ENCODE assay signal across 9 mouse cellular contexts in the genomic region with DNA sequence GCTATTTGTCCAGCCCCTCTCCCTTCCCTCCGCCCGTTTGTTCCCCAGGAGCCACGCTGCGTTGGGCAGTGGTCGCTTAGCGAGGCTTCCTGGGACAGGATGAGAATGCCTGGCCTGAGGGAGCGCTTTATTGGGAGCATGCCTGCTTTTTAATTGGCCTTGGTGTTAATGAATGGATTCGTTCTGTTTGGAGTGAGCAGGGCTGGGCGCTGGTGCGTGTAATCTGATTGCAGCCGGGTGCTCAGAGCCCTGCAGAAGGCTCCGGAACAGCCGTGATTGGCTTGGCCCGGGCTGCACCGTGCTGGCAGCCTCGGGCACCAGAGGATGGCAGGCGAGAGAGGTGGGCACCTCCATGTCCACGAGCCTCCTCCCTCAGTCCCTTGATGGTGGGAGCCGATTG.
DNase-seq lines count a peak whose midpoint lies in the region; ATAC-seq lines count a peak whose summit lies in the region.
"Had no signal": no experiment of that assay in that cellular context is flagged by ENCODE, and none has a peak within 500 bp of the region (broad histone marks: within the 10 kb centered on the region; RNA-seq: fewer than 3 reads in every experiment).

No protein-coding gene starts in this region.

- peaks cover 39% of the 10 kb centered on the region for H3K4me1 ChIP-seq in forebrain, embryonic 14.5 days (ENCODE audit: control insufficient read depth, insufficient read depth, low read length)
- H3K4me1 ChIP-seq in kidney, embryonic 16.5 days (ENCODE audit: insufficient read depth, low read length), result peaks cover 31% of the 10 kb centered on the region
- H3K4me1 ChIP-seq in limb, embryonic 11.5 days (ENCODE audit: control insufficient read depth, insufficient read depth, low read length), result peaks cover 23% of the 10 kb centered on the region
- no peaks in the 10 kb centered on the region for H3K4me1 ChIP-seq in liver, embryonic 12.5 days

- H3K36me3 ChIP-seq in forebrain, embryonic 14.5 days (ENCODE audit: control insufficient read depth, insufficient read depth, low read length), result no peaks in the 10 kb centered on the region
- no peaks in the 10 kb centered on the region for H3K36me3 ChIP-seq in kidney, embryonic 16.5 days (ENCODE audit: insufficient read depth, low read length)
- no peaks in the 10 kb centered on the region for H3K36me3 ChIP-seq in limb, embryonic 11.5 days (ENCODE audit: control insufficient read depth, insufficient read depth, low read length)
- H3K36me3 ChIP-seq in liver, embryonic 12.5 days, result no peaks in the 10 kb centered on the region

- H3K9me3 ChIP-seq in forebrain, embryonic 14.5 days (replicated peaks; ENCODE audit: control insufficient read depth, low read length), result no peaks in the 10 kb centered on the region
- H3K9me3 ChIP-seq in kidney, embryonic 16.5 days (ENCODE audit: low read length), result no peaks in the 10 kb centered on the region
- H3K9me3 ChIP-seq in limb, embryonic 11.5 days (ENCODE audit: control insufficient read depth, low read length), result no peaks in the 10 kb centered on the region
- 0 out of 2 replicates have a peak, but pooled peaks cover 4% of the 10 kb centered on the region for H3K9me3 ChIP-seq in liver, embryonic 12.5 days (replicated peaks)

- WGBS in forebrain, embryonic 14.5 days, result under 1% methylated on average over 19 of the region's 19 CpGs
- WGBS in kidney, embryonic 16.5 days, result 2% methylated on average over 19 of the region's 19 CpGs
- WGBS in limb, embryonic 11.5 days, result 3% methylated on average over 19 of the region's 19 CpGs
- WGBS in liver, embryonic 12.5 days (ENCODE audit: insufficient replicate concordance), result 23% methylated on average over 19 of the region's 19 CpGs

- H3K4me3 ChIP-seq in forebrain, embryonic 14.5 days (ENCODE audit: low read depth, low read length), result no peak overlapping the region
- H3K4me3 ChIP-seq in kidney, embryonic 16.5 days (ENCODE audit: low read length), result no peak overlapping the region
- H3K4me3 ChIP-seq in limb, embryonic 11.5 days (ENCODE audit: low read depth, low read length), result no peak overlapping the region
- H3K4me3 ChIP-seq in liver, embryonic 12.5 days, result no peak overlapping the region

- peak; percentile 20 for DNase-seq in gastrocnemius, postnatal 14 days
- no peak for DNase-seq in gastrocnemius, postnatal 10 days
- DNase-seq in forebrain, embryonic 14.5 days (ENCODE audit: low spot score), result peak; percentile 96
- peak; percentile 57 for DNase-seq in limb, embryonic 11.5 days (ENCODE audit: low spot score)
- peak; percentile 48 for DNase-seq in right cerebral cortex, postnatal 14 days

- intact Hi-C loops in gastrocnemius, postnatal 14 days (cut with DNase I; ENCODE audit: low total_unique reads), result no loop called here

- no peaks in the 10 kb centered on the region for H3K27me3 ChIP-seq in forebrain, embryonic 14.5 days (replicated peaks; ENCODE audit: control insufficient read depth, insufficient read depth, low read length)
- no peaks in the 10 kb centered on the region for H3K27me3 ChIP-seq in kidney, embryonic 16.5 days (ENCODE audit: insufficient read depth, low read length)
- no peaks in the 10 kb centered on the region for H3K27me3 ChIP-seq in limb, embryonic 11.5 days (ENCODE audit: control insufficient read depth, insufficient read depth, low read length)
- H3K27me3 ChIP-seq in liver, embryonic 12.5 days (replicated peaks), result 0 out of 2 replicates have a peak, but pooled peaks cover 6% of the 10 kb centered on the region

- H3K4me2 ChIP-seq in forebrain, embryonic 14.5 days (ENCODE audit: low read length), result peak overlapping the region; percentile 18
- H3K4me2 ChIP-seq in kidney, embryonic 16.5 days (replicated peaks; ENCODE audit: low read depth, low read length), result peak overlapping the region; percentile 25
- peak overlapping the region; percentile 20; the same call in 1 of the 2 replicates for H3K4me2 ChIP-seq in limb, embryonic 11.5 days (ENCODE audit: low read depth, severe bottlenecking)
- H3K4me2 ChIP-seq in liver, embryonic 12.5 days, result no peak overlapping the region

- H3K9ac ChIP-seq in forebrain, embryonic 14.5 days (ENCODE audit: low read length), result peak overlapping the region; percentile 36; the same call in 1 of the 2 replicates
- no peak overlapping the region for H3K9ac ChIP-seq in kidney, embryonic 16.5 days (replicated peaks; ENCODE audit: low read length)
- H3K9ac ChIP-seq in limb, embryonic 11.5 days (ENCODE audit: low read length), result no peak overlapping the region
- no peak overlapping the region for H3K9ac ChIP-seq in liver, embryonic 12.5 days

- H3K27ac ChIP-seq in forebrain, embryonic 14.5 days (ENCODE audit: low read depth, low read length), result peak overlapping the region; percentile 80
- 0 out of 2 replicates have a peak overlapping the region, but pooled peaks have one; percentile 46 for H3K27ac ChIP-seq in kidney, embryonic 16.5 days (ENCODE audit: low read length)
- H3K27ac ChIP-seq in limb, embryonic 11.5 days (replicated peaks; ENCODE audit: low read depth, low read length), result no peak overlapping the region
- no peak overlapping the region for H3K27ac ChIP-seq in liver, embryonic 12.5 days
- H3K27ac ChIP-seq: macrophage had no signal

- peak; percentile 97 for ATAC-seq in forebrain, embryonic 14.5 days
- ATAC-seq in kidney, embryonic 16.5 days (ENCODE audit: low FRiP score, low TSS enrichment), result peak; percentile 93
- peak; percentile 58; the same call in 1 of the 2 replicates for ATAC-seq in limb, embryonic 11.5 days (ENCODE audit: insufficient number of reproducible peaks, low FRiP score, low TSS enrichment, low read depth)
- no peak for ATAC-seq in liver, embryonic 12.5 days
- no peak for ATAC-seq in erythroblast, adult 5-6 weeks (replicated peaks; ENCODE audit: low FRiP score, poor library complexity, severe bottlenecking)

Comparison
In these comparisons a context has a peak if more than half of its experiments do, and no peak if none do; other contexts are left out.
1. ATAC-seq: peak in forebrain, embryonic 14.5 days (single experiment), kidney, embryonic 16.5 days (single experiment) and limb, embryonic 11.5 days (single experiment); none in liver, embryonic 12.5 days (single experiment) and erythroblast, adult 5-6 weeks (single experiment).
2. H3K27ac ChIP-seq: peak in forebrain, embryonic 14.5 days (single experiment) and kidney, embryonic 16.5 days (single experiment); none in limb, embryonic 11.5 days (single experiment) and liver, embryonic 12.5 days (single experiment).